ENCODE assay signal across 16 mouse cellular contexts in genomic region chr1:124652251-124652861, GRCm38 (mm10).
DNase-seq lines count a peak whose midpoint lies in the region; ATAC-seq lines count a peak whose summit lies in the region.
"Had no signal": no experiment of that assay in that cellular context is flagged by ENCODE, and none has a peak within 500 bp of the region (broad histone marks: within the 10 kb centered on the region; RNA-seq: fewer than 3 reads in every experiment).

No protein-coding gene starts in this region.

- H3K36me3 ChIP-seq in forebrain, embryonic 12.5 days (replicated peaks), result no peaks in the 10 kb centered on the region
- H3K36me3 ChIP-seq in forebrain, embryonic 10.5 days (replicated peaks), result no peaks in the 10 kb centered on the region
- H3K36me3 ChIP-seq in neural tube, embryonic 11.5 days (ENCODE audit: control insufficient read depth, insufficient read depth, low read length), result no peaks in the 10 kb centered on the region
- no peaks in the 10 kb centered on the region for H3K36me3 ChIP-seq in midbrain, embryonic 15.5 days (replicated peaks)
- no peaks in the 10 kb centered on the region for H3K36me3 ChIP-seq in liver, embryonic 11.5 days (ENCODE audit: control insufficient read depth, insufficient read depth, low read length)
- H3K36me3 ChIP-seq: embryonic facial prominence, embryonic 15.5 days; liver, embryonic 13.5 days had no signal

- no peak overlapping the region for H3K27ac ChIP-seq in forebrain, embryonic 12.5 days
- no peak overlapping the region for H3K27ac ChIP-seq in forebrain, embryonic 10.5 days
- H3K27ac ChIP-seq in neural tube, embryonic 11.5 days (ENCODE audit: low read depth, low read length), result no peak overlapping the region
- H3K27ac ChIP-seq in midbrain, embryonic 15.5 days, result no peak overlapping the region
- H3K27ac ChIP-seq in liver, embryonic 11.5 days (ENCODE audit: low read depth, low read length), result no peak overlapping the region
- H3K27ac ChIP-seq: embryonic facial prominence, embryonic 15.5 days; gastrocnemius, adult 2 months; liver, embryonic 13.5 days had no signal

- no peaks in the 10 kb centered on the region for H3K27me3 ChIP-seq in forebrain, embryonic 12.5 days
- H3K27me3 ChIP-seq in forebrain, embryonic 10.5 days (ENCODE audit: poor library complexity, severe bottlenecking), result no peaks in the 10 kb centered on the region
- H3K27me3 ChIP-seq in neural tube, embryonic 11.5 days (ENCODE audit: control insufficient read depth, insufficient read depth, low read length), result no peaks in the 10 kb centered on the region
- H3K27me3 ChIP-seq in midbrain, embryonic 15.5 days (replicated peaks), result no peaks in the 10 kb centered on the region
- H3K27me3 ChIP-seq in liver, embryonic 11.5 days (replicated peaks; ENCODE audit: control insufficient read depth, insufficient read depth, low read length), result no peaks in the 10 kb centered on the region
- H3K27me3 ChIP-seq: embryonic facial prominence, embryonic 15.5 days; liver, embryonic 13.5 days had no signal

- no peak overlapping the region for H3K9ac ChIP-seq in forebrain, embryonic 12.5 days
- H3K9ac ChIP-seq in neural tube, embryonic 11.5 days (ENCODE audit: low read length), result no peak overlapping the region
- H3K9ac ChIP-seq in midbrain, embryonic 15.5 days, result no peak overlapping the region
- H3K9ac ChIP-seq in liver, embryonic 11.5 days (ENCODE audit: low read depth, low read length), result no peak overlapping the region
- H3K9ac ChIP-seq: embryonic facial prominence, embryonic 15.5 days; liver, embryonic 13.5 days had no signal

- WGBS in forebrain, embryonic 12.5 days, result 65% methylated on average over 3 of the region's 3 CpGs
- WGBS in forebrain, embryonic 10.5 days, result 82% methylated on average over 3 of the region's 3 CpGs
- WGBS in neural tube, embryonic 11.5 days, result 90% methylated on average over 3 of the region's 3 CpGs
- WGBS in midbrain, embryonic 15.5 days, result 64% methylated on average over 3 of the region's 3 CpGs
- 84% methylated on average over 3 of the region's 3 CpGs for WGBS in liver, embryonic 11.5 days

- no peak overlapping the region for H3K4me2 ChIP-seq in forebrain, embryonic 12.5 days
- H3K4me2 ChIP-seq in neural tube, embryonic 11.5 days (ENCODE audit: low read depth), result no peak overlapping the region
- H3K4me2 ChIP-seq in midbrain, embryonic 15.5 days, result no peak overlapping the region
- H3K4me2 ChIP-seq in liver, embryonic 11.5 days, result no peak overlapping the region
- H3K4me2 ChIP-seq: embryonic facial prominence, embryonic 15.5 days; liver, embryonic 13.5 days had no signal

- intact Hi-C loops in heart, postnatal 36 days (cut with DNase I), result no loop called here

- H3K4me3 ChIP-seq in forebrain, embryonic 12.5 days (replicated peaks), result no peak overlapping the region
- no peak overlapping the region for H3K4me3 ChIP-seq in forebrain, embryonic 10.5 days
- no peak overlapping the region for H3K4me3 ChIP-seq in neural tube, embryonic 11.5 days (ENCODE audit: low read depth, low read length)
- no peak overlapping the region for H3K4me3 ChIP-seq in midbrain, embryonic 15.5 days
- H3K4me3 ChIP-seq in liver, embryonic 11.5 days (ENCODE audit: low read depth, low read length), result no peak overlapping the region
- H3K4me3 ChIP-seq: embryonic facial prominence, embryonic 15.5 days; gastrocnemius, adult 2 months; liver, embryonic 13.5 days had no signal

- DNase-seq in forebrain, embryonic 10.5 days (ENCODE audit: extremely low spot score, low spot score), result no peak
- DNase-seq in neural tube, embryonic 11.5 days (ENCODE audit: low spot score), result no peak
- no peak for DNase-seq in neural tube, embryonic 10.5 days (ENCODE audit: extremely low spot score, low spot score)
- DNase-seq in liver, embryonic 11.5 days (ENCODE audit: low spot score), result no peak
- DNase-seq in heart, postnatal 36 days, result no peak
- DNase-seq in gastrocnemius, postnatal 10 days, result no peak
- DNase-seq: adrenal gland, adult 8-10 months; cerebellum, adult 11-12 months; gastrocnemius, adult 2 months; kidney, adult 11 months; liver, embryonic 13.5 days; lung, postnatal 4 days had no signal

- H3K4me1 ChIP-seq in forebrain, embryonic 12.5 days, result no peaks in the 10 kb centered on the region
- H3K4me1 ChIP-seq in forebrain, embryonic 10.5 days, result no peaks in the 10 kb centered on the region
- H3K4me1 ChIP-seq in neural tube, embryonic 11.5 days (ENCODE audit: control insufficient read depth, insufficient read depth, low read length), result no peaks in the 10 kb centered on the region
- no peaks in the 10 kb centered on the region for H3K4me1 ChIP-seq in midbrain, embryonic 15.5 days
- H3K4me1 ChIP-seq in liver, embryonic 11.5 days (replicated peaks; ENCODE audit: control insufficient read depth, insufficient read depth, low read length), result no peaks in the 10 kb centered on the region
- H3K4me1 ChIP-seq: embryonic facial prominence, embryonic 15.5 days; liver, embryonic 13.5 days had no signal

- H3K9me3 ChIP-seq in forebrain, embryonic 12.5 days, result no peaks in the 10 kb centered on the region
- no peaks in the 10 kb centered on the region for H3K9me3 ChIP-seq in forebrain, embryonic 10.5 days
- H3K9me3 ChIP-seq in neural tube, embryonic 11.5 days (ENCODE audit: control insufficient read depth, low read length), result no peaks in the 10 kb centered on the region
- H3K9me3 ChIP-seq in midbrain, embryonic 15.5 days, result no peaks in the 10 kb centered on the region
- no peaks in the 10 kb centered on the region for H3K9me3 ChIP-seq in liver, embryonic 11.5 days (ENCODE audit: control insufficient read depth, low read length)
- H3K9me3 ChIP-seq: embryonic facial prominence, embryonic 15.5 days; liver, embryonic 13.5 days had no signal

- peak; percentile 76 for ATAC-seq in forebrain, embryonic 12.5 days (ENCODE audit: low FRiP score)
- ATAC-seq in neural tube, embryonic 11.5 days (ENCODE audit: insufficient read depth, low FRiP score, low TSS enrichment), result 0 out of 2 replicates have a peak, but pooled peaks have one; percentile 51
- peak; percentile 73 for ATAC-seq in midbrain, embryonic 15.5 days (replicated peaks)
- ATAC-seq in liver, embryonic 11.5 days (replicated peaks; ENCODE audit: low FRiP score), result no peak
- ATAC-seq: CD4-positive, CD25-positive, alpha-beta regulatory T cell, adult 4 months had no signal
